Mouse (Mus musculus): ENCODE data around the gene Gm49358. TPM values are rescaled to one million over a fixed set of nuclear protein-coding genes. Genes with fewer than 3 reads are reported as not detected.

Gm49358 gene
- 1 to 10 TPM in 1 of 2 experiments, under 1 TPM in 1; 0.64 to 2.3 TPM for total RNA-seq (2023)

GRCm38 (mm10) chr10:86763672-86764071, at the start of gene Gm49358:
Gene Gm49358, plus strand, starts transcription at chr10:86763972.

GRCm38 (mm10) chr10:86778398-86779116, 14.8 kb downstream of the Gm49358 start, which contains the start of gene Nt5dc3:
Gene Nt5dc3, plus strand, starts transcription at chr10:86779005.

Other genes starting within 250 kb of the Gm49358 start
- gene Hsp90b1, start 58.5 kb upstream of the Gm49358 start, total RNA-seq (2023), result 100 to 1,000 TPM; 204 to 219 TPM
- gene Ttc41, start 58.2 kb upstream of the Gm49358 start, total RNA-seq (2023), result 1 to 10 TPM in 1 of 2 experiments, under 1 TPM in 1; 0.75 to 1.5 TPM
- 1 to 10 TPM; 3.8 to 4.6 TPM for gene Nt5dc3, start 15.0 kb downstream of the Gm49358 start, total RNA-seq (2023)
- 1 to 10 TPM; 2.6 to 3.6 TPM for gene Stab2, start 244.1 kb downstream of the Gm49358 start, total RNA-seq (2023)

All from neutrophil, adult 59 days (primary cell).